Mouse (Mus musculus): Measurements from ENCODE around the gene Ankrd44. TPM values are rescaled to one million over a fixed set of nuclear protein-coding genes. Genes with fewer than 3 reads are reported as not detected.

The Ankrd44 gene
- total and polyA plus RNA-seq, 3 experiments = 12.7 to 23.0 (median 19.8) TPM

- dilution Hi-C loops (cut with MboI; ENCODE audit: extremely low pct_ligation_motif_present, extremely low pct_unique_long_range_greater_than_20kb, low sequenced_read_pairs) = no loop called here
- Histone ChIP-seq H3K4me1 (ENCODE audit: control insufficient read depth in 1 of 2, insufficient read depth in 2 of 2) (peaks cover 4% of the 10 kb centered on the region in 2 experiments; a peak in 3 of 4 replicates), H3K36me3 (replicated peaks in 1 of 2; ENCODE audit: control insufficient read depth in 1 of 2, insufficient read depth in 1 of 2, low read length in 1 of 2) (peaks cover 6 to 31% of the 10 kb centered on the region in 2 experiments), H3K27me3 (replicated peaks) (no peaks in the 10 kb centered on the region), H3K4me3 (replicated peaks in 1 of 3; ENCODE audit: low read depth in 2 of 3, low read length in 2 of 3, poor library complexity in 1 of 3) (no peak overlapping the region), H3K27ac (ENCODE audit: insufficient read depth, low read depth) (no peak overlapping the region), H3K79me2 (replicated peaks; ENCODE audit: control insufficient read depth, extremely low read depth, insufficient read depth, poor library complexity, severe bottlenecking) (no peaks in the 10 kb centered on the region), H3K9me3 (replicated peaks; ENCODE audit: low read length) (no peaks in the 10 kb centered on the region), H3K4me2 (ENCODE audit: insufficient read depth, low read depth, poor library complexity, severe bottlenecking) (no peak overlapping the region), H3K9ac (ENCODE audit: insufficient read depth, low read depth) (no peak overlapping the region)
- in situ Hi-C loops (cut with MboI; ENCODE audit: low pct_ligation_motif_present, low pct_unique_long_range_greater_than_20kb, low sequenced_read_pairs) = no loop called here
- TF ChIP-seq GABPA (IDR thresholded peaks at IDR 0.05; ENCODE audit: insufficient replicate concordance, low read depth, low read length) (no peak), RCOR1 (conservative IDR thresholded peaks at IDR 0.05; ENCODE audit: low read depth, low read length) (no peak), ETS1 (conservative IDR thresholded peaks at IDR 0.05; ENCODE audit: low read depth, low read length) (no peak), MXI1 (IDR thresholded peaks at IDR 0.05; ENCODE audit: low read depth, low read length) (no peak), ELF1 (IDR thresholded peaks at IDR 0.05; ENCODE audit: low read depth, low read length) (no peak), MAFK (IDR thresholded peaks at IDR 0.05; ENCODE audit: insufficient replicate concordance, low read length) (no peak), ZKSCAN1 (IDR thresholded peaks at IDR 0.05; ENCODE audit: borderline replicate concordance, low read depth, low read length) (no peak), PAX5 (IDR thresholded peaks at IDR 0.05; ENCODE audit: low read length) (no peak), TBP (conservative IDR thresholded peaks at IDR 0.05; ENCODE audit: low read depth, low read length) (no peak), USF2 (conservative IDR thresholded peaks at IDR 0.05; ENCODE audit: low read depth, low read length) (no peak), UBTF (IDR thresholded peaks at IDR 0.05; ENCODE audit: low read depth, low read length) (no peak), E2F4 (IDR thresholded peaks at IDR 0.05; ENCODE audit: insufficient replicate concordance, low read depth, low read length) (no peak), ZMIZ1 (IDR thresholded peaks at IDR 0.05; ENCODE audit: low read depth, low read length) (no peak), IRF4 (IDR thresholded peaks at IDR 0.05; ENCODE audit: low read depth, low read length) (no peak), ZNF384 (IDR thresholded peaks at IDR 0.05; ENCODE audit: low read depth, low read length) (no peak), JUN (IDR thresholded peaks at IDR 0.05; ENCODE audit: insufficient read depth, low read depth, low read length) (no peak), USF1 (IDR thresholded peaks at IDR 0.05; ENCODE audit: low read depth, low read length) (no peak), RAD21 (IDR thresholded peaks at IDR 0.05; ENCODE audit: low read depth, low read length) (no peak)
- no peak for DNase-seq (ENCODE audit: extremely low read depth)
These were observed 191.1 kb downstream of the Ankrd44 start for GRCm38 (mm10) chr1:54734917-54735664.

GRCm38 (mm10) chr1:54729316-54729715 lies 196.9 kb downstream of the Ankrd44 start:
- no peak for DNase-seq (ENCODE audit: extremely low read depth)
- no peak overlapping the region for H3K9ac ChIP-seq (ENCODE audit: insufficient read depth, low read depth)
- dilution Hi-C loops (cut with MboI; ENCODE audit: extremely low pct_ligation_motif_present, extremely low pct_unique_long_range_greater_than_20kb, low sequenced_read_pairs) = no loop called here
- H3K4me3 ChIP-seq (replicated peaks in 1 of 3; ENCODE audit: low read depth in 2 of 3, low read length in 2 of 3, poor library complexity in 1 of 3) = no peak overlapping the region
- no peak overlapping the region for H3K27ac ChIP-seq (ENCODE audit: insufficient read depth, low read depth)
- peaks cover 16 to 52% of the 10 kb centered on the region in 2 experiments for H3K36me3 ChIP-seq (replicated peaks in 1 of 2; ENCODE audit: control insufficient read depth in 1 of 2, insufficient read depth in 1 of 2, low read length in 1 of 2)
- no peaks in the 10 kb centered on the region for H3K79me2 ChIP-seq (replicated peaks; ENCODE audit: control insufficient read depth, extremely low read depth, insufficient read depth, poor library complexity, severe bottlenecking)
- no peak overlapping the region for H3K4me2 ChIP-seq (ENCODE audit: insufficient read depth, low read depth, poor library complexity, severe bottlenecking)
- in situ Hi-C loops (cut with MboI; ENCODE audit: low pct_ligation_motif_present, low pct_unique_long_range_greater_than_20kb, low sequenced_read_pairs) = no loop called here
- TF ChIP-seq BHLHE40 (IDR thresholded peaks at IDR 0.05; ENCODE audit: low read depth, low read length) (no peak), E2F4 (IDR thresholded peaks at IDR 0.05; ENCODE audit: insufficient replicate concordance, low read depth, low read length) (no peak), SIN3A (IDR thresholded peaks at IDR 0.05; ENCODE audit: low read length) (no peak), RAD21 (IDR thresholded peaks at IDR 0.05; ENCODE audit: low read depth, low read length) (no peak), IRF4 (IDR thresholded peaks at IDR 0.05; ENCODE audit: low read depth, low read length) (no peak), SMC3 (IDR thresholded peaks at IDR 0.05; ENCODE audit: low read depth, low read length) (no peak), ZKSCAN1 (IDR thresholded peaks at IDR 0.05; ENCODE audit: borderline replicate concordance, low read depth, low read length) (no peak), RCOR1 (conservative IDR thresholded peaks at IDR 0.05; ENCODE audit: low read depth, low read length) (no peak), ELF1 (IDR thresholded peaks at IDR 0.05; ENCODE audit: low read depth, low read length) (no peak), NELFE (IDR thresholded peaks at IDR 0.05; ENCODE audit: low read depth, low read length) (no peak), TBP (conservative IDR thresholded peaks at IDR 0.05; ENCODE audit: low read depth, low read length) (no peak), MAX (IDR thresholded peaks at IDR 0.05; ENCODE audit: low read length) (no peak), EP300 (IDR thresholded peaks at IDR 0.05; ENCODE audit: low read length) (no peak), ZMIZ1 (IDR thresholded peaks at IDR 0.05; ENCODE audit: low read depth, low read length) (no peak), KAT2A (IDR thresholded peaks at IDR 0.05; ENCODE audit: insufficient replicate concordance, low read length) (no peak), PAX5 (IDR thresholded peaks at IDR 0.05; ENCODE audit: low read length) (no peak), MAZ (IDR thresholded peaks at IDR 0.05; ENCODE audit: low read depth, low read length) (no peak)
- H3K9me3 ChIP-seq (replicated peaks; ENCODE audit: low read length) = no peaks in the 10 kb centered on the region
- no peaks in the 10 kb centered on the region for H3K27me3 ChIP-seq (replicated peaks)
- H3K4me1 ChIP-seq (ENCODE audit: control insufficient read depth in 1 of 2, insufficient read depth in 2 of 2) = peaks cover 4 to 14% of the 10 kb centered on the region in 2 experiments

All from CH12.LX (cell line).